In genomic region chr3:88436395-88437201, GRCm38 (mm10) we compare ENCODE assay signal across 8 mouse cellular contexts. TPM values are rescaled to one million over a fixed set of nuclear protein-coding genes. Genes with fewer than 3 reads are reported as not detected.
DNase-seq lines count a peak whose midpoint lies in the region; ATAC-seq and TF ChIP-seq lines count a peak whose summit lies in the region.

No protein-coding gene starts in this region.

- peak; percentile 60 for ATAC-seq in liver, embryonic 14.5 days (ENCODE audit: insufficient read depth)
- ATAC-seq in neural tube, embryonic 13.5 days (ENCODE audit: low read depth) = peak; percentile 73
- ATAC-seq in inflammation-experienced regulatory T-cells, adult 6 months = no peak

- peak overlapping the region; percentile 59 for H3ac ChIP-seq in C2C12 (ENCODE audit: control insufficient read depth, insufficient read length, low read depth)

- no peaks in the 10 kb centered on the region for H3K9me3 ChIP-seq in liver, embryonic 14.5 days (ENCODE audit: control insufficient read depth, low read length)
- no peaks in the 10 kb centered on the region for H3K9me3 ChIP-seq in neural tube, embryonic 13.5 days

- H3K4me3 ChIP-seq in C2C12 (ENCODE audit: insufficient read depth, poor library complexity, severe bottlenecking) = no peak overlapping the region
- H3K4me3 ChIP-seq in liver, embryonic 14.5 days (ENCODE audit: insufficient read depth in 1 of 2, low read depth in 2 of 2, low read length in 2 of 2) = no peak overlapping the region
- peak overlapping the region; percentile 22 for H3K4me3 ChIP-seq in neural tube, embryonic 13.5 days

- peaks cover 2 to 7% of the 10 kb centered on the region in 2 experiments; a peak in 3 of 4 replicates for H3K4me1 ChIP-seq in liver, embryonic 14.5 days (replicated peaks; ENCODE audit: control insufficient read depth in 2 of 2, insufficient read depth in 2 of 2, low read length in 1 of 2)
- H3K4me1 ChIP-seq in neural tube, embryonic 13.5 days (replicated peaks) = peaks cover 10% of the 10 kb centered on the region

- TF ChIP-seq EP300 in liver, embryonic 14.5 days (IDR thresholded peaks at IDR 0.05; ENCODE audit: low read depth) = no peak

- intact Hi-C loops in gastrocnemius, postnatal 36 days (cut with DNase I) = no loop called here

- H3K9ac ChIP-seq in liver, embryonic 14.5 days (replicated peaks) = no peak overlapping the region
- H3K9ac ChIP-seq in neural tube, embryonic 13.5 days = peak overlapping the region; percentile 23; the same call in 1 of the 2 replicates

- no peaks in the 10 kb centered on the region for H3K79me3 ChIP-seq in C2C12 (ENCODE audit: low read depth)

- H3K27ac ChIP-seq in liver, embryonic 14.5 days = no peak overlapping the region
- no peak overlapping the region for H3K27ac ChIP-seq in neural tube, embryonic 13.5 days (replicated peaks)

- 10% methylated on average over 29 of the region's 29 CpGs for WGBS in liver, embryonic 14.5 days (ENCODE audit: insufficient replicate concordance)
- 11% methylated on average over 29 of the region's 29 CpGs for WGBS in neural tube, embryonic 13.5 days

- no peaks in the 10 kb centered on the region for H3K27me3 ChIP-seq in C2C12 (ENCODE audit: control insufficient read depth, insufficient read depth, insufficient read length)
- peaks cover 7% of the 10 kb centered on the region for H3K27me3 ChIP-seq in liver, embryonic 14.5 days (ENCODE audit: control insufficient read depth, insufficient read depth, low read length)
- 0 out of 2 replicates have a peak, but pooled peaks cover 1% of the 10 kb centered on the region for H3K27me3 ChIP-seq in neural tube, embryonic 13.5 days

- H3K79me2 ChIP-seq in C2C12 (ENCODE audit: control insufficient read depth, insufficient read depth) = no peaks in the 10 kb centered on the region

- no peaks in the 10 kb centered on the region for H3K36me3 ChIP-seq in C2C12 (ENCODE audit: control insufficient read depth, insufficient read depth)
- H3K36me3 ChIP-seq in liver, embryonic 14.5 days (replicated peaks; ENCODE audit: control insufficient read depth, insufficient read depth, low read depth) = no peaks in the 10 kb centered on the region
- peaks cover 57% of the 10 kb centered on the region for H3K36me3 ChIP-seq in neural tube, embryonic 13.5 days

- peak; percentile 85 for DNase-seq in adrenal gland, adult 2 months
- peak; percentile 49 for DNase-seq in embryo, embryonic 11.5 days (ENCODE audit: low read depth, low spot score)
- peak; percentile 40 to 41 for DNase-seq in gastrocnemius, postnatal 36 days
- peak; percentile 40 for DNase-seq in kidney, adult 9 months
- DNase-seq in liver, embryonic 14.5 days (ENCODE audit: low read depth in 3 of 3, low spot score in 3 of 3) = no peak

- H3K4me2 ChIP-seq in liver, embryonic 14.5 days (ENCODE audit: low read depth) = peak overlapping the region; percentile 14
- H3K4me2 ChIP-seq in neural tube, embryonic 13.5 days = peak overlapping the region; percentile 49

- TF ChIP-seq CTCF in C2C12 (IDR thresholded peaks at IDR 0.05; ENCODE audit: control insufficient read depth, insufficient read depth, insufficient read length) = peak; percentile 73
- TF ChIP-seq CTCF in liver, embryonic 14.5 days (IDR thresholded peaks at IDR 0.05; ENCODE audit: low read depth) = peak; percentile 74

TF ChIP-seq in C2C12, 6 proteins besides CTCF, POLR2A, EP300 and RAD21:
- TF ChIP-seq MYOG (IDR thresholded peaks at IDR 0.05; ENCODE audit: control insufficient read depth, extremely low read depth, insufficient read length) (no peak), USF1 (IDR thresholded peaks at IDR 0.05; ENCODE audit: low read depth) (no peak), MYOD1 (IDR thresholded peaks at IDR 0.05; ENCODE audit: control insufficient read depth, insufficient read length, low read depth) (no peak), CEBPB (IDR thresholded peaks at IDR 0.05; ENCODE audit: low read depth) (no peak), FOSL1 (IDR thresholded peaks at IDR 0.05; ENCODE audit: insufficient read depth, low read length, poor library complexity, severe bottlenecking) (no peak), MAX (IDR thresholded peaks at IDR 0.05) (no peak)

RNA-seq across cellular contexts. Expression of gene Slc25a44, which starts 11.7 kb away (rescaled TPM):
- polyA plus RNA-seq in C2C12 (2012; fragmentation: generic; extraction: Trizol) = 18.5 TPM
- total RNA-seq in adrenal gland, adult 2 months (2021) = 10 to 100 TPM; 51.1 to 59.4 TPM
- 40.7 and 40.9 TPM in 2 replicates for polyA plus RNA-seq in adrenal gland, adult 2 months (2012; rRNA removed)
- 10 to 100 TPM; 13.0 to 15.6 TPM for total RNA-seq in gastrocnemius, postnatal 36 days (2021)
- polyA plus RNA-seq in liver, embryonic 14.5 days (2012; rRNA removed) = 8.8 and 9.2 TPM in 2 replicates
- 9.9 and 11.7 TPM in 2 replicates for polyA plus RNA-seq in liver, embryonic 14.5 days (2014; fragmentation: Nextera tagmentation; extraction: Ambion mirVana)
- polyA plus RNA-seq in neural tube, embryonic 13.5 days (2015; fragmentation: Nextera tagmentation; extraction: Ambion mirVana) = 30.4 and 31.1 TPM in 2 replicates
- polyA plus RNA-seq in inflammation-experienced regulatory T-cells, adult 6 months (2017; shearing (Covaris generic)) = 10 to 100 TPM; 11.2 to 14.6 (median 14.4) TPM

RNA-seq across cellular contexts. Expression of gene Sema4a, which starts 24.4 kb away (rescaled TPM):
- polyA plus RNA-seq in C2C12 (2012; fragmentation: generic; extraction: Trizol) = 0.69 TPM
- total RNA-seq in adrenal gland, adult 2 months (2021) = 10 to 100 TPM in 1 of 2 experiments, 1 to 10 TPM in 1; 8.8 to 14.3 TPM
- 31.8 and 42.4 TPM in 2 replicates for polyA plus RNA-seq in adrenal gland, adult 2 months (2012; rRNA removed)
- 1 to 10 TPM; 1.2 to 1.4 TPM for total RNA-seq in gastrocnemius, postnatal 36 days (2021)
- polyA plus RNA-seq in liver, embryonic 14.5 days (2012; rRNA removed) = 12.7 and 17.8 TPM in 2 replicates
- 9.1 and 10.5 TPM in 2 replicates for polyA plus RNA-seq in liver, embryonic 14.5 days (2014; fragmentation: Nextera tagmentation; extraction: Ambion mirVana)
- 19.7 and 21.8 TPM in 2 replicates for polyA plus RNA-seq in neural tube, embryonic 13.5 days (2015; fragmentation: Nextera tagmentation; extraction: Ambion mirVana)
- 10 to 100 TPM; 24.5 to 49.0 (median 28.3) TPM for polyA plus RNA-seq in inflammation-experienced regulatory T-cells, adult 6 months (2017; shearing (Covaris generic))

RNA-seq across cellular contexts. Expression of gene Pmf1, which starts 26.5 kb away (rescaled TPM):
- polyA plus RNA-seq in C2C12 (2012; fragmentation: generic; extraction: Trizol) = 117 TPM
- total RNA-seq in adrenal gland, adult 2 months (2021) = 10 to 100 TPM; 31.1 to 43.0 TPM
- polyA plus RNA-seq in adrenal gland, adult 2 months (2012; rRNA removed) = 75.8 and 77.4 TPM in 2 replicates
- total RNA-seq in gastrocnemius, postnatal 36 days (2021) = 10 to 100 TPM; 15.1 to 20.3 TPM
- 59.1 and 60.6 TPM in 2 replicates for polyA plus RNA-seq in liver, embryonic 14.5 days (2012; rRNA removed)
- 73.8 and 81.2 TPM in 2 replicates for polyA plus RNA-seq in liver, embryonic 14.5 days (2014; fragmentation: Nextera tagmentation; extraction: Ambion mirVana)
- 31.6 and 33.5 TPM in 2 replicates for polyA plus RNA-seq in neural tube, embryonic 13.5 days (2015; fragmentation: Nextera tagmentation; extraction: Ambion mirVana)
- polyA plus RNA-seq in inflammation-experienced regulatory T-cells, adult 6 months (2017; shearing (Covaris generic)) = 100 to 1,000 TPM in 1 of 3 experiments, 10 to 100 TPM in 2; 46.3 to 105 (median 50.5) TPM

RNA-seq across cellular contexts. Expression of gene Bglap, which starts 52.3 kb away (rescaled TPM):
- 1.6 TPM for polyA plus RNA-seq in C2C12 (2012; fragmentation: generic; extraction: Trizol)
- total RNA-seq in adrenal gland, adult 2 months (2021) = 1 to 10 TPM in 1 of 2 experiments, under 1 TPM in 1; 0.86 to 3.4 TPM
- polyA plus RNA-seq in adrenal gland, adult 2 months (2012; rRNA removed) = 1.1 TPM in 1 of 2 replicates, not detected in the other
- total RNA-seq in gastrocnemius, postnatal 36 days (2021) = not detected
- polyA plus RNA-seq in liver, embryonic 14.5 days (2012; rRNA removed) = not detected in 2 replicates
- polyA plus RNA-seq in liver, embryonic 14.5 days (2014; fragmentation: Nextera tagmentation; extraction: Ambion mirVana) = not detected in 2 replicates
- not detected in 2 replicates for polyA plus RNA-seq in neural tube, embryonic 13.5 days (2015; fragmentation: Nextera tagmentation; extraction: Ambion mirVana)
- polyA plus RNA-seq in inflammation-experienced regulatory T-cells, adult 6 months (2017; shearing (Covaris generic)) = not detected

RNA-seq across cellular contexts. Expression of gene Bglap2, which starts 58.1 kb away (rescaled TPM):
- 4.6 TPM for polyA plus RNA-seq in C2C12 (2012; fragmentation: generic; extraction: Trizol)
- 1 to 10 TPM in 1 of 2 experiments, not detected in 1; 2.2 TPM for total RNA-seq in adrenal gland, adult 2 months (2021)
- polyA plus RNA-seq in adrenal gland, adult 2 months (2012; rRNA removed) = 0.28 TPM in 1 of 2 replicates, not detected in the other
- total RNA-seq in gastrocnemius, postnatal 36 days (2021) = not detected
- polyA plus RNA-seq in liver, embryonic 14.5 days (2012; rRNA removed) = not detected in 2 replicates
- not detected in 2 replicates for polyA plus RNA-seq in liver, embryonic 14.5 days (2014; fragmentation: Nextera tagmentation; extraction: Ambion mirVana)
- not detected in 2 replicates for polyA plus RNA-seq in neural tube, embryonic 13.5 days (2015; fragmentation: Nextera tagmentation; extraction: Ambion mirVana)
- not detected for polyA plus RNA-seq in inflammation-experienced regulatory T-cells, adult 6 months (2017; shearing (Covaris generic))

Comparison
In these comparisons a context has a peak if more than half of its experiments do, and no peak if none do; other contexts are left out.
1. DNase-seq: peak in adrenal gland, adult 2 months (single experiment), embryo, embryonic 11.5 days (single experiment), gastrocnemius, postnatal 36 days (2 of 2) and kidney, adult 9 months (single experiment); none in liver, embryonic 14.5 days (0 of 3).